Mouse (Mus musculus) cerebellum, adult 2 months (tissue): ENCODE results near the gene Sucla2. TPM values are rescaled to one million over a fixed set of nuclear protein-coding genes. Genes with fewer than 3 reads are reported as not detected.
"Not testable (repeated sequence)": the region's sequence is repeated elsewhere in the genome, so short reads cannot be mapped to it uniquely, and the experiment has no call there.

Experiments
- DNase-seq, 2 experiments: peaks; one replicate each; pipeline ENCODE4 v3.0.0; 2021
- H3K27ac ChIP-seq: fragments of 200-500 bp; 2 replicates; pipeline ENCODE4 v1.5.1; 2012; ENCODE audit warnings: low read length, control low read depth, inconsistent platforms; ENCODE audit not compliant: insufficient read depth
- H3K27me3 ChIP-seq: fragments of 200-500 bp; 2 replicates; pipeline ENCODE4 v1.6.1; 2012; ENCODE audit warnings: inconsistent platforms, mild to moderate bottlenecking, low read length, moderate library complexity; ENCODE audit not compliant: control insufficient read depth, insufficient read depth
- H3K4me1 ChIP-seq: fragments of 200-500 bp; 2 replicates; pipeline ENCODE4 v1.6.1; 2011; ENCODE audit warnings: low read length; ENCODE audit not compliant: control insufficient read depth, insufficient read depth
- H3K4me3 ChIP-seq: fragments of 200-500 bp; replicated peaks from 2 replicates; pipeline ENCODE3; 2011; ENCODE audit warnings: mild to moderate bottlenecking, low read depth, low read length, control low read depth; ENCODE audit not compliant: insufficient read depth
- CTCF ChIP-seq: fragments of 200-500 bp; IDR thresholded peaks from 2 replicates; pipeline ENCODE4 v1.5.1; 2011; ENCODE audit warnings: low read depth, mild to moderate bottlenecking, control low read depth, low read length, moderate library complexity, borderline replicate concordance; ENCODE audit not compliant: insufficient read depth
- POLR2A ChIP-seq: fragments of 200-500 bp; IDR thresholded peaks from 2 replicates; pipeline ENCODE4 v1.6.1; 2011; ENCODE audit warnings: low read length, control low read depth, borderline replicate concordance; ENCODE audit not compliant: insufficient read depth
- WGBS: fragments of 180-500 bp; shearing (Covaris S2); methylation state at CpG from one replicate; pipeline ENCODE4 v1.1.7; 2018; 5-methylcytosine and 5-hydroxymethylcytosine counted together
- polyA plus RNA-seq: library from polyadenylated mRNA; depleted of rRNA; stranded (reverse); fragments of >200 nt; gene quantifications from 2 replicates; pipeline ENCODE4 v1.2.3, GENCODE M21; 2012

Sucla2 gene
- polyA plus RNA-seq, 1 experiment, result 164 TPM

DNA sequence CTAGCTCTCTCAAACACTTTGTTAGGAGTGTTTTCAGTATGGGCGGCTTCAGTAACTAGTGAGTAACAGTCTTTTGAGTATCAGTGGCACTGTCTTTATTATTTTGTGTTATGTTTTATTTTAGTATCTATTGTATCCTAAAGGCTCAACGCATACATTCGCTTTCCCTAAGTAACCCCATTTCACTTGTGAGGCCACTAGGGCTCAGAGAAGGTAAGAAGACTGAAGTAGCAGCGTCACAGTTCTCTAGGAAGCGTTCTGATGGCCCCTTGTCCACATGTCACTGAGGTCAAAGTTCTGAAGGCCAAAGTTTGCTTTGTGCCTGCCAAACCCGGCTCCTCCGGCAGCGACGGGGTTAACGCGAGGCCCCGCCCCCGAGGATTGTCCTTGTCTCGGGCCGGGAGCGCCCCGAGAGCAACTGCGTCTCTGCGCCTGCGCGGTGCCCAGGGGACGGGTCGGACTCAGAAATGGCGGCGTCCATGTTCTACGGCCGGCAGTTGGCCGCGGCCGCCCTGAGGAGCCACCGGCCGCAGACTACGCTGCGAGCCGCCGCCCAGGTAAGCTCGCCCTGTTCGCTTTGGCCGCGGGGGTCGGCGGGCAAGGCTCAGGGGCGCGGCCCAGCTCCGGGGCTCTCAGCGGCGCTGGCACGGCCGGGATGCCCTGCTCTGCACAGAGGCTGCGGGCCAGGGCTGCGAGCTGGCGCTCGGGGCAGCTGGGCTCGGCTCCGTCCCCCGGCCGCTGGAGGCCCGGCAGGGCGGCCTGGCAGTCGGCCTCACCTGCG is 27.4 kb downstream of the Sucla2 start:
- peak overlapping the region; percentile 68 for H3K27ac ChIP-seq
- 5% methylated on average over 51 of the region's 61 CpGs for WGBS
- peak; percentile 94 to 96 for DNase-seq
- H3K4me1 ChIP-seq, result peaks cover 2% of the 10 kb centered on the region; the same call in 1 of the 2 replicates
- TF ChIP-seq CTCF (no peak), POLR2A (peak; percentile 67; the same call in 1 of the 2 replicates)
- H3K4me3 ChIP-seq, result peak overlapping the region; percentile 75
- no peaks in the 10 kb centered on the region for H3K27me3 ChIP-seq

DNA sequence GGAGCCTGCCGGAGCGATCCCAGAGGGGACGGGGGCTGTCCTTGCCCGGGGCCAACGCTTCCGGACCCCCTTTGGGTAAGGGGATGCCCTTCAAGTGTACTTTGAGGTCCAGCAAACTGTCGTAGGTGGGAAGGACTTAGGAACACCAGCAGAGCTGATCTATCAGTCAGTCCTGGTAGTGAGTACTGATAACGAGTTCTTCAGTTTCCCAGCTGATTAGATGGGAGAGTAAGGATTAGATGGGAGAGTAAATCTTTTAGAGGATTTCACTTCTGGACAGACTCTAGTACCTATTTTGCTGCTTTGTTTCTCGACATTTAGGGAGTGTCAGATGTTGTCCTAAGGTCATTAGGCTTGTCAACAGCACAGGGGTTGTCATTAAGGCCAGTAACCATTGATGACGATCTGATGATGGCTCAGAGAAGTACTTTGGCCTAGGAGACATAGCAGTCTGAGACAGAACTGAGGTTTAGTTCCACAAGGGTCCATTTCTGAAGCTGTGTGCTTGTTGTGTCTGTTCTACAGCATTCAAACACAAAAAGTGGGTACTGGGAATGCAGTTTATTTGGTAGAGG is 28.1 kb downstream of the Sucla2 start:
- DNase-seq, result no peak
- peak overlapping the region; percentile 68 for H3K27ac ChIP-seq
- peak overlapping the region; percentile 75 for H3K4me3 ChIP-seq
- 1% methylated on average over 10 of the region's 10 CpGs for WGBS
- TF ChIP-seq POLR2A (no peak), CTCF (no peak)
- peaks cover 2% of the 10 kb centered on the region; the same call in 1 of the 2 replicates for H3K4me1 ChIP-seq
- no peaks in the 10 kb centered on the region for H3K27me3 ChIP-seq

- H3K4me1 ChIP-seq, H3K27me3 ChIP-seq, H3K4me3 ChIP-seq, DNase-seq, H3K27ac ChIP-seq: not testable (repeated sequence)
- WGBS, result 85% methylated on average over 4 of the region's 4 CpGs
These were observed 44.7 kb downstream of the Sucla2 start for GRCm38 (mm10) chr14:73569831-73570230.

DNA sequence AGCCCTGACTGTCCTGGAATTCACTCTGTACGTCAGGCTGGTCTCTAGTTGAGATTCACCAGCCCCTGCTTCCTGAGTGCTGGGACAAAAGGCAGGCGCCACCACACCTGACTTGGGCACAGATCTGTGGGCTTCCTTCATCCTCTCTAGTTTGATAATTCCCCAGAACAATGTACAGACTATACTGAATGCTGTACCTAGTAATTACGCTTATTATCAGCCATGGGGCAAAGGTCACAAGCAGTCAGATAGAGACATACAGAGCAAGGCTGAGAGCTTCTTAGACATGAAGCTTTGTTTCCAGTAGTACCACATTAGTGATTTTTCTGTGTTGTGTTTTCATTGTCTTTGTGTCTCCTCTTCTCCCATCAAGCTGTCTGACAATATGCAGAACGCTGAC is 46.0 kb downstream of the Sucla2 start:
- Histone ChIP-seq H3K4me1 (no peaks in the 10 kb centered on the region), H3K4me3 (no peak overlapping the region), H3K27me3 (no peaks in the 10 kb centered on the region), H3K27ac (no peak overlapping the region)
- no peak for TF ChIP-seq POLR2A
- no peak for TF ChIP-seq CTCF
- 94% methylated on average over 4 of the region's 4 CpGs for WGBS
- DNase-seq, result no peak

DNA sequence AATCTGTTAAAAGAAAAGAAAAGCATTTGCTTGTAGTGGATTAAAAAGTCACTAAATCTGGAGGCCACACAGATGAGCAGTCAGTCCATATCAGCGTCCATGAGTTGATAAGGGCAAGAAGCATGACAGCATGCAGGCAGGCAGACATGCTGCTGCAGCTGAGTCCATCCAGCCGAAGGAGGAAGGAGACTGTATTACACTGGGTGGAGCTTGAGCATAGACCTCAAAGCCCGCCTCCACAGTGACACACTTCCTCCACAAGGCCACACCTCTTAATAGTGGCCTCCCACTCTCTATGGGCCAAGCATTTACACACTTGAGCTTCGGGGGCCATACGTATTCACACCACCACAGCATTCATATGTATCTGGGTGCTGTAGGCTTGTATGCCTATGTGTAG is 48.9 kb downstream of the Sucla2 start:
- no peak for TF ChIP-seq CTCF
- TF ChIP-seq POLR2A, result no peak
- Histone ChIP-seq H3K4me1 (no peaks in the 10 kb centered on the region), H3K27me3 (no peaks in the 10 kb centered on the region), H3K4me3 (no peak overlapping the region), H3K27ac (no peak overlapping the region)
- DNase-seq, result no peak
- 91% methylated on average over 5 of the region's 5 CpGs for WGBS

DNA sequence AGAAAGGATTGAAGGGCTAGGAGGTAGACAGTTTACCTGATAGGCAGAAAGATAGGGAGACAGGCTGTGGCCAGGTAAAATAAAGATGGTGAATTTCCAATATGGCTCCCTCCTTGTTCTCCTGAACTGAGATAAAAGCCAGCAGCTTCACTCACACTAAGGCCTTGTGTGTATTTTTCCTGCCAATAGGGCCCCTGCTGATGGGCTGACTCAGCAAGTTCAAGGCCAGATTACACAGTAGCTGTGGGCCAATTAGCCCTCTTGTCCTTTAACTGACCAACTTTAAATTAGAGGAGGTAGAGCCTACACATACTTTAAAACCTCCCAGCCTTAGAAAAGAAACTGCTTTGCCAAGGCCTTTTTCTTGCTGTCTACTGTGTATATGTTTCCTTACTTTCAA is 51.2 kb downstream of the Sucla2 start:
- no peak for TF ChIP-seq CTCF
- TF ChIP-seq POLR2A, result no peak

DNA sequence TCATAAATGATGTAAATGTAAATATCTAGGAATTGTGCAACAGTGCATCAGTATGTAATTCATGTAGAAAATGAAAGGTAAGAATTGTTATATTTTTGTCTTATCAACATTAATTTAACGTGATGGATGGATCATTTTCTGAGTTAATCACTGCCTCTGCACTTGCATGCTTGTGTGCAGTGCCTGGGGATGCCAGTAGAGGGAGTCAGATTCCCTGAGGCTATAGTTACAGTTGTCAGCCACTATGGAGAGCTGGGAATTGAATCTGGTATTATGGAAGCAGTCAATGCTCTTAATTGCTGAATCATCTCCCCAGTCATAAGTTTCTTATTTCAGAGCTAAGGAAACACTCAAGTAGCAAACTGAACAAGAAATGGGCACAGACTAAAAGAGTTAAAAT is 63.0 kb downstream of the Sucla2 start:
- H3K4me1 ChIP-seq, result no peaks in the 10 kb centered on the region
- H3K4me3 ChIP-seq, result no peak overlapping the region
- no peaks in the 10 kb centered on the region for H3K27me3 ChIP-seq
- no peak for DNase-seq
- WGBS, result 83% methylated on average over 1 of the region's 1 CpGs
- no peak overlapping the region for H3K27ac ChIP-seq
- no peak for TF ChIP-seq POLR2A
- TF ChIP-seq CTCF, result 0 out of 2 replicates have a peak, but pooled peaks have one; percentile 13

More for the DNA sequence above, 51.2 kb downstream of the Sucla2 start:
- Histone ChIP-seq H3K4me1 (no peaks in the 10 kb centered on the region), H3K27ac (no peak overlapping the region), H3K4me3 (no peak overlapping the region), H3K27me3 (no peaks in the 10 kb centered on the region)
- no peak for DNase-seq

GRCm38 (mm10) chr14:73592166-73592565 is 67.0 kb downstream of the Sucla2 start:
- H3K4me3 ChIP-seq, result no peak overlapping the region
- no peaks in the 10 kb centered on the region for H3K27me3 ChIP-seq
- 71% methylated on average over 1 of the region's 1 CpGs for WGBS
- H3K27ac ChIP-seq, result no peak overlapping the region
- H3K4me1 ChIP-seq, result no peaks in the 10 kb centered on the region
- no peak for TF ChIP-seq CTCF
- no peak for TF ChIP-seq POLR2A
- DNase-seq, result no peak
